Comparison of ENCODE assay signal across 20 mouse cellular contexts in genomic region chr2:104572066-104572465, GRCm38 (mm10).
"Had no signal": no experiment of that assay in that cellular context is flagged by ENCODE, and none has a peak within 500 bp of the region (broad histone marks: within the 10 kb centered on the region; RNA-seq: fewer than 3 reads in every experiment).

No protein-coding gene starts in this region.

- H3K27ac ChIP-seq: heart, adult 2 months; heart, embryonic 13.5 days; heart, embryonic 15.5 days; hindbrain, embryonic 13.5 days; hindbrain, embryonic 15.5 days; hindbrain, postnatal 0 days; kidney, embryonic 15.5 days; kidney, postnatal 0 days; left cerebral cortex, adult 2 months had no signal

- H3K4me1 ChIP-seq: heart, embryonic 13.5 days; heart, embryonic 15.5 days; hindbrain, embryonic 15.5 days; kidney, embryonic 15.5 days had no signal

- H3K4me3 ChIP-seq: heart, adult 2 months; hindbrain, embryonic 13.5 days; hindbrain, embryonic 15.5 days; kidney, embryonic 15.5 days had no signal

- DNase-seq: heart, adult 11 months; heart, adult 2 months; heart, postnatal 14 days; heart, postnatal 36 days; kidney, adult 11 months; kidney, adult 2 months; kidney, adult 9 months; kidney, postnatal 14 days; kidney, postnatal 36 days; liver had no signal

- H3K27me3 ChIP-seq: heart, embryonic 15.5 days; hindbrain, embryonic 13.5 days; hindbrain, embryonic 15.5 days; kidney, embryonic 15.5 days had no signal

- H3K36me3 ChIP-seq: heart, embryonic 13.5 days; heart, embryonic 15.5 days; hindbrain, embryonic 13.5 days; hindbrain, embryonic 15.5 days; kidney, embryonic 15.5 days had no signal

- H3K9ac ChIP-seq: forebrain, postnatal 0 days; hindbrain, embryonic 13.5 days; hindbrain, embryonic 15.5 days; kidney, embryonic 15.5 days had no signal

- H3K9me3 ChIP-seq: heart, embryonic 13.5 days; hindbrain, embryonic 15.5 days; kidney, embryonic 15.5 days had no signal

- ATAC-seq: hindbrain, postnatal 0 days; intestine, embryonic 16.5 days had no signal

- H3K4me2 ChIP-seq: kidney, embryonic 15.5 days had no signal
